Mouse (Mus musculus): ENCODE measurements around the gene Prpf3. TPM values are rescaled to one million over a fixed set of nuclear protein-coding genes. Genes with fewer than 3 reads are reported as not detected.
"Not testable (repeated sequence)": the region's sequence is repeated elsewhere in the genome, so short reads cannot be mapped to it uniquely, and the experiment has no call there.

The Prpf3 gene
- polyA plus RNA-seq, 1 experiment from 2014 or later: 80.7 TPM

GRCm38 (mm10) chr3:95866071-95866470, 10.4 kb upstream of the Prpf3 start:
- Histone ChIP-seq H3K36me3 (ENCODE audit: control insufficient read depth, insufficient read depth, low read length) (peaks cover 9% of the 10 kb centered on the region), H3K4me3 (ENCODE audit: low read depth, low read length) (no peak overlapping the region), H3K27me3 (ENCODE audit: control insufficient read depth, insufficient read depth, low read length) (no peaks in the 10 kb centered on the region), H3K9ac (ENCODE audit: low read length) (no peak overlapping the region), H3K9me3 (ENCODE audit: control insufficient read depth, low read length) (no peaks in the 10 kb centered on the region), H3K4me1 (ENCODE audit: control insufficient read depth, insufficient read depth, low read length) (no peaks in the 10 kb centered on the region), H3K4me2 (ENCODE audit: low read depth, severe bottlenecking) (no peak overlapping the region), H3K27ac (replicated peaks; ENCODE audit: low read depth, low read length) (no peak overlapping the region)
- DNase-seq (ENCODE audit: low spot score): no peak
- 86% methylated on average over 5 of the region's 5 CpGs for WGBS
- ATAC-seq (ENCODE audit: insufficient number of reproducible peaks, low FRiP score, low TSS enrichment, low read depth): no peak

GRCm38 (mm10) chr3:95865571-95865970, 9.9 kb upstream of the Prpf3 start:
- no peak overlapping the region for H3K9ac ChIP-seq (ENCODE audit: low read length)
- ATAC-seq (ENCODE audit: insufficient number of reproducible peaks, low FRiP score, low TSS enrichment, low read depth) (no peak), DNase-seq (ENCODE audit: low spot score) (no peak)
- H3K4me1 ChIP-seq (ENCODE audit: control insufficient read depth, insufficient read depth, low read length): no peaks in the 10 kb centered on the region
- H3K36me3 ChIP-seq (ENCODE audit: control insufficient read depth, insufficient read depth, low read length): peaks cover 9% of the 10 kb centered on the region
- no peak overlapping the region for H3K4me2 ChIP-seq (ENCODE audit: low read depth, severe bottlenecking)
- H3K27me3 ChIP-seq (ENCODE audit: control insufficient read depth, insufficient read depth, low read length): no peaks in the 10 kb centered on the region
- no peak overlapping the region for H3K27ac ChIP-seq (replicated peaks; ENCODE audit: low read depth, low read length)
- H3K4me3 ChIP-seq (ENCODE audit: low read depth, low read length): no peak overlapping the region
- 87% methylated on average over 20 of the region's 20 CpGs for WGBS
- no peaks in the 10 kb centered on the region for H3K9me3 ChIP-seq (ENCODE audit: control insufficient read depth, low read length)

GRCm38 (mm10) chr3:95865050-95865449, 9.4 kb upstream of the Prpf3 start:
- ATAC-seq (ENCODE audit: insufficient number of reproducible peaks, low FRiP score, low TSS enrichment, low read depth) (no peak), DNase-seq (ENCODE audit: low spot score) (no peak)
- H3K27ac ChIP-seq (replicated peaks; ENCODE audit: low read depth, low read length): no peak overlapping the region
- H3K4me3 ChIP-seq (ENCODE audit: low read depth, low read length): no peak overlapping the region
- peaks cover 9% of the 10 kb centered on the region for H3K36me3 ChIP-seq (ENCODE audit: control insufficient read depth, insufficient read depth, low read length)
- H3K9me3 ChIP-seq (ENCODE audit: control insufficient read depth, low read length): no peaks in the 10 kb centered on the region
- no peaks in the 10 kb centered on the region for H3K4me1 ChIP-seq (ENCODE audit: control insufficient read depth, insufficient read depth, low read length)
- no peak overlapping the region for H3K9ac ChIP-seq (ENCODE audit: low read length)
- 77% methylated on average over 5 of the region's 5 CpGs for WGBS
- no peaks in the 10 kb centered on the region for H3K27me3 ChIP-seq (ENCODE audit: control insufficient read depth, insufficient read depth, low read length)
- no peak overlapping the region for H3K4me2 ChIP-seq (ENCODE audit: low read depth, severe bottlenecking)

DNA sequence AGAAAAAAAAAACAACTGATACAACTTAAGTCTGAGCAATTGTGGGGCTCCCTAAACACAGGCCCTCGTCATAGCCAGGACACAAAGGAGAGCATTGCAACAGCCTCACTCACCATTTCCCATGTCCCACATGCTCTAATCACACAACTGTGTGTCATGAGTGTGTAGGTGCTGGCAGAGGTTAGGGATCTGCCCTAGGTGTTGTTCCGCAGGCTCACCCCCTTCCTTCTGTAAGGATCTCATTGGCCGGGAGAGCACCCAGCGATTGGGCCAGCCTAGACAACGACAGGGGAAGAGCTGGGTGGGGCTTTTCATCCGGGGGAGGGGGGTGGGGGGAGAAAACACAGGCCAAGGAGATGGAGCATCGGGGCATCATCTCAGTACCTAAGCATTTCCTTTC, 7.9 kb upstream of the Prpf3 start:
- Histone ChIP-seq H3K27ac (replicated peaks; ENCODE audit: low read depth, low read length) (no peak overlapping the region), H3K9me3 (ENCODE audit: control insufficient read depth, low read length) (no peaks in the 10 kb centered on the region), H3K4me1 (ENCODE audit: control insufficient read depth, insufficient read depth, low read length) (no peaks in the 10 kb centered on the region), H3K36me3 (ENCODE audit: control insufficient read depth, insufficient read depth, low read length) (peaks cover 9% of the 10 kb centered on the region), H3K27me3 (ENCODE audit: control insufficient read depth, insufficient read depth, low read length) (no peaks in the 10 kb centered on the region), H3K4me2 (ENCODE audit: low read depth, severe bottlenecking) (no peak overlapping the region), H3K9ac (ENCODE audit: low read length) (no peak overlapping the region), H3K4me3 (ENCODE audit: low read depth, low read length) (no peak overlapping the region)
- ATAC-seq (ENCODE audit: insufficient number of reproducible peaks, low FRiP score, low TSS enrichment, low read depth) (no peak), DNase-seq (ENCODE audit: low spot score) (no peak)
- WGBS: 84% methylated on average over 7 of the region's 7 CpGs

GRCm38 (mm10) chr3:95861796-95862195, 6.1 kb upstream of the Prpf3 start:
- H3K36me3 ChIP-seq (ENCODE audit: control insufficient read depth, insufficient read depth, low read length): peaks cover 3% of the 10 kb centered on the region; the same call in 1 of the 2 replicates
- no peak overlapping the region for H3K4me3 ChIP-seq (ENCODE audit: low read depth, low read length)
- H3K4me1 ChIP-seq (ENCODE audit: control insufficient read depth, insufficient read depth, low read length): no peaks in the 10 kb centered on the region
- H3K9ac ChIP-seq (ENCODE audit: low read length): no peak overlapping the region
- H3K9me3 ChIP-seq (ENCODE audit: control insufficient read depth, low read length): no peaks in the 10 kb centered on the region
- H3K27ac ChIP-seq (replicated peaks; ENCODE audit: low read depth, low read length): no peak overlapping the region
- no peak overlapping the region for H3K4me2 ChIP-seq (ENCODE audit: low read depth, severe bottlenecking)
- ATAC-seq (ENCODE audit: insufficient number of reproducible peaks, low FRiP score, low TSS enrichment, low read depth) (peak; percentile 31; the same call in 1 of the 2 replicates), DNase-seq (ENCODE audit: low spot score) (peak; percentile 70)
- H3K27me3 ChIP-seq (ENCODE audit: control insufficient read depth, insufficient read depth, low read length): no peaks in the 10 kb centered on the region
- WGBS: 36% methylated on average over 2 of the region's 2 CpGs

DNA sequence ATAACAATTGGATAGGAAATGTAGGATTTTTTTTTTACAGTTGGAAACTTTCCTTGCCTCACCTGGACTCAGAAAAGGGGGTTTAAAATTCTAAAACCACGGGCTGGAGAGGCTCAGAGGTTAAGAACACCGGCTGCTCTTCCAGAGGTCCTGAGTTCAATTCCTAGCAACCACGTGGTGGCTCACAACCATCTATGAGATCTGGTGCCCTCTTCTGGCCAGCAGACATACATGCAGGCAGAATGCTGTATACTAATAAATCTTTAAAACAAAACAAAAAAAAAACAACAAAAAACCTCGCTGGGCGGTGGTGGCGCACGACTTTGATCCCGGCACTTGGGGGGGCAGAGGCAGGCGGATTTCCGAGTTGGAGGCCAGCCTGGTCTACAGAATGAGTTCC, 5.5 kb upstream of the Prpf3 start:
- ATAC-seq (ENCODE audit: insufficient number of reproducible peaks, low FRiP score, low TSS enrichment, low read depth): no peak
- Histone ChIP-seq H3K4me3 (ENCODE audit: low read depth, low read length) (no peak overlapping the region), H3K27me3 (ENCODE audit: control insufficient read depth, insufficient read depth, low read length) (no peaks in the 10 kb centered on the region), H3K36me3 (ENCODE audit: control insufficient read depth, insufficient read depth, low read length) (peaks cover 3% of the 10 kb centered on the region; the same call in 1 of the 2 replicates), H3K9ac (ENCODE audit: low read length) (no peak overlapping the region), H3K4me2 (ENCODE audit: low read depth, severe bottlenecking) (no peak overlapping the region), H3K4me1 (ENCODE audit: control insufficient read depth, insufficient read depth, low read length) (no peaks in the 10 kb centered on the region), H3K27ac (replicated peaks; ENCODE audit: low read depth, low read length) (no peak overlapping the region), H3K9me3 (ENCODE audit: control insufficient read depth, low read length) (no peaks in the 10 kb centered on the region)
- no peak for DNase-seq (ENCODE audit: low spot score)
- 73% methylated on average over 10 of the region's 10 CpGs for WGBS

- DNase-seq (ENCODE audit: low spot score) (no peak), ATAC-seq (ENCODE audit: insufficient number of reproducible peaks, low FRiP score, low TSS enrichment, low read depth) (no peak)
- Histone ChIP-seq H3K4me3 (ENCODE audit: low read depth, low read length) (no peak overlapping the region), H3K9me3 (ENCODE audit: control insufficient read depth, low read length) (no peaks in the 10 kb centered on the region), H3K27ac (replicated peaks; ENCODE audit: low read depth, low read length) (no peak overlapping the region), H3K27me3 (ENCODE audit: control insufficient read depth, insufficient read depth, low read length) (no peaks in the 10 kb centered on the region), H3K9ac (ENCODE audit: low read length) (no peak overlapping the region), H3K4me1 (ENCODE audit: control insufficient read depth, insufficient read depth, low read length) (no peaks in the 10 kb centered on the region), H3K36me3 (ENCODE audit: control insufficient read depth, insufficient read depth, low read length) (peaks cover 2% of the 10 kb centered on the region; the same call in 1 of the 2 replicates), H3K4me2 (ENCODE audit: low read depth, severe bottlenecking) (no peak overlapping the region)
- 81% methylated on average over 3 of the region's 3 CpGs for WGBS
Observed at GRCm38 (mm10) chr3:95860323-95860722, 4.6 kb upstream of the Prpf3 start.

DNA sequence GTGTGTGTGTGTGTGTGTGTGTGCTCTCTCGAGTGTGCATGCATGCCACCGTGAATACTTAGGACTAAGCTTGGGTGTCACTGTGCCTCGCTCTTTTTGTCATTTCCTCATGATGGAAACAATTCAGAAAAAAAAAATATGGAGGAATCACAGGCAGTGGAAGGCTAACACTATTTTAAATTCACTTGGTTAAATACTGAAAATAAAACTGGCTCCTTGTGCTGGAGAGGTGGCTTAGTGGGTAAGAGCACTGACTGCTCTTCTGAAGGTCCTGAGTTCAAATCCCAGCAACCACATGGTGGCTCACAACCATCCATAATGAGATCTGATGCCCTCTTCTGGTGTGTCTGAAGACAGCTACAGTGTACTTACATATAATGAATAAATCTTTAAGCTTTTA, 2.6 kb upstream of the Prpf3 start:
- H3K27me3 ChIP-seq (ENCODE audit: control insufficient read depth, insufficient read depth, low read length); H3K9me3 ChIP-seq (ENCODE audit: control insufficient read depth, low read length); H3K9ac ChIP-seq (ENCODE audit: low read length); H3K27ac ChIP-seq (replicated peaks; ENCODE audit: low read depth, low read length); H3K4me2 ChIP-seq (ENCODE audit: low read depth, severe bottlenecking); ATAC-seq (ENCODE audit: insufficient number of reproducible peaks, low FRiP score, low TSS enrichment, low read depth); H3K4me1 ChIP-seq (ENCODE audit: control insufficient read depth, insufficient read depth, low read length); H3K4me3 ChIP-seq (ENCODE audit: low read depth, low read length); H3K36me3 ChIP-seq (ENCODE audit: control insufficient read depth, insufficient read depth, low read length); DNase-seq (ENCODE audit: low spot score): not testable (repeated sequence)
- 81% methylated on average over 3 of the region's 3 CpGs for WGBS

GRCm38 (mm10) chr3:95857050-95857449, 1.4 kb upstream of the Prpf3 start:
- not testable (repeated sequence) for H3K4me1 ChIP-seq (ENCODE audit: control insufficient read depth, insufficient read depth, low read length); H3K27me3 ChIP-seq (ENCODE audit: control insufficient read depth, insufficient read depth, low read length); H3K36me3 ChIP-seq (ENCODE audit: control insufficient read depth, insufficient read depth, low read length); H3K4me2 ChIP-seq (ENCODE audit: low read depth, severe bottlenecking); ATAC-seq (ENCODE audit: insufficient number of reproducible peaks, low FRiP score, low TSS enrichment, low read depth); H3K27ac ChIP-seq (replicated peaks; ENCODE audit: low read depth, low read length); H3K4me3 ChIP-seq (ENCODE audit: low read depth, low read length); DNase-seq (ENCODE audit: low spot score); H3K9ac ChIP-seq (ENCODE audit: low read length); H3K9me3 ChIP-seq (ENCODE audit: control insufficient read depth, low read length)
- 92% methylated on average over 1 of the region's 1 CpGs for WGBS

All from limb, embryonic 11.5 days (tissue).